Mouse (Mus musculus): ENCODE data around the gene Hbp1.

GRCm38 (mm10) chr12:31986463-31986862, 36.1 kb upstream of the Hbp1 start:
- no peak for TF ChIP-seq CTCF (IDR thresholded peaks at IDR 0.05; ENCODE audit: low read depth)
- no peak for TF ChIP-seq EP300 (IDR thresholded peaks at IDR 0.05; ENCODE audit: low read depth)
